Mouse (Mus musculus) forebrain, embryonic 11.5 days (tissue): ENCODE measurements at regions not wholly inside any gene's neighbourhood (a gene's known extent, or its start where the extent isn't known, plus 50 kb on each side); places are given as distances from the start of the nearest gene placed in this dataset.

Experiments
- ATAC-seq: fragments of 200-750 bp; cut with Nextera tagmentation; replicated peaks from 2 replicates; pipeline ENCODE4 v1.8.0; 2017; ENCODE audit warnings: moderate TSS enrichment; ENCODE audit not compliant: low FRiP score
- DNase-seq: peaks from one replicate; pipeline ENCODE4 v3.0.0-alpha.2; 2017; ENCODE audit warnings: low spot score
- H3K27ac ChIP-seq: fragments of 300-500 bp; sonication (generic); 2 replicates; pipeline ENCODE4 v1.5.1; 2014; ENCODE audit warnings: low read depth, low read length
- H3K27me3 ChIP-seq: fragments of 300-500 bp; sonication (generic); 2 replicates; pipeline ENCODE4 v1.6.1; 2014; ENCODE audit warnings: mild to moderate bottlenecking, low read length, mixed read lengths; ENCODE audit not compliant: control insufficient read depth, insufficient read depth
- H3K36me3 ChIP-seq: fragments of 300-500 bp; sonication (generic); 2 replicates; pipeline ENCODE4 v1.6.1; 2014; ENCODE audit warnings: mild to moderate bottlenecking, low read length, moderate library complexity, mixed read lengths; ENCODE audit not compliant: control insufficient read depth, insufficient read depth
- H3K4me1 ChIP-seq: fragments of 300-500 bp; sonication (generic); replicated peaks from 2 replicates; pipeline ENCODE4 v1.6.1; 2014; ENCODE audit warnings: low read length, mixed read lengths; ENCODE audit not compliant: control insufficient read depth, insufficient read depth
- H3K4me2 ChIP-seq: fragments of 300-500 bp; sonication (generic); 2 replicates; pipeline ENCODE4 v1.6.1; 2014; ENCODE audit warnings: low read depth, mild to moderate bottlenecking, low read length, moderate library complexity, mixed read lengths; ENCODE audit not compliant: severe bottlenecking
- H3K4me3 ChIP-seq: fragments of 300-500 bp; sonication (generic); 2 replicates; pipeline ENCODE4 v1.5.1; 2014; ENCODE audit warnings: low read depth, low read length
- H3K9ac ChIP-seq: fragments of 300-500 bp; sonication (generic); 2 replicates; pipeline ENCODE4 v1.6.1; 2014; ENCODE audit warnings: low read length
- H3K9me3 ChIP-seq: fragments of 300-500 bp; sonication (generic); 2 replicates; pipeline ENCODE4 v1.6.1; 2016; ENCODE audit warnings: low read length, mixed read lengths; ENCODE audit not compliant: control insufficient read depth
- WGBS: fragments of 180-500 bp; shearing (Covaris S2); extraction: QIAGEN DNeasy Blood & Tissue Kit; methylation state at CpG from one replicate; pipeline ENCODE4 v1.1.7; 2014; 5-methylcytosine and 5-hydroxymethylcytosine counted together

DNA sequence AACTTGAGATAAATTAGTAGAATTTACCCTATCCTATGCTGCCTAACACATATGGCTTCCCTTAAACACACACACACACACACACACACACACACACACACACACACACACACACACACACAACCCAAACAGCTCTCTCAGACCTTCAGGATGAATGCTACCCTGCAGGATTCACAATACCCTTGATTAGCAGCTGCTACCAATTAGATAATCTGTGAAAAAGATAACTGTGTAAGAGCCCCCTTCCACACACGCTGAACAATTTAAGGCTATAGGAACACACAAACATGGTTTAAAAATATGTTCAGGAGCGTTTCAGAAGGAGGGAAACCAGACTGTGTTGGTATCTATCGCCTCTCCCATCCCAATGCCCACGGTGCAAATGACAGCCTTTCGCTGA is 258.6 kb downstream of the Dact1 start:
- ATAC-seq, result no peak
- 77% methylated on average over 5 of the region's 5 CpGs for WGBS
- H3K4me3 ChIP-seq, result no peak overlapping the region

DNA sequence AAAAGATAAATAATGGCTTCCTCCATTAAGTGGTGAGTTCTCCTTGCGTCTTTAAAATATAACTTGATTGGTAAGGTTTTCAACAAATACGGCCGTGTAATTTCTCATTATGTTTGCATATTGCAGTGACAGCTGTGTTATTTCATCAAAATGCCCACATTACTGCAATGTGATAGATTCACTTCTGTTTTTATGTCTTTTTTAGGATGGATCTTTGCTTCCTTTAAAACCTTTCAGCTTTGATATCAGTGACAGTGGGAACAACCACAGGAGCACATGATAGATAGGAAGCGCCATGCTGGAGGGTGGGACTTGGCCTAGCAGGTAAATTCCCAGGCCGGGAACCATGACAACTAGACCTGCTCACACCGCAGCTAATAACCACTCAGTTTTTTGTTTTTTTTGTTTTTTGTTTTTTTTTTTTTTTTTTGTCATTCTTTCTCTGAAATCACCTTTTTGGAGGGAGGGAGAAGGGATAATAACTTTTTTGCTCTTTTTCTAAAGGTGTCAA is 259.3 kb downstream of the Dact1 start:
- Histone ChIP-seq H3K27ac (no peak overlapping the region), H3K4me3 (no peak overlapping the region), H3K4me2 (no peak overlapping the region), H3K9ac (no peak overlapping the region), H3K27me3 (no peaks in the 10 kb centered on the region), H3K36me3 (no peaks in the 10 kb centered on the region), H3K9me3 (no peaks in the 10 kb centered on the region), H3K4me1 (peaks cover 6% of the 10 kb centered on the region; the same call in 1 of the 2 replicates)
- DNase-seq (no peak), ATAC-seq (no peak)
- 90% methylated on average over 6 of the region's 6 CpGs for WGBS

More for the DNA sequence above, 258.6 kb downstream of the Dact1 start:
- Histone ChIP-seq H3K4me2 (no peak overlapping the region), H3K9ac (no peak overlapping the region), H3K9me3 (no peaks in the 10 kb centered on the region), H3K4me1 (peaks cover 6% of the 10 kb centered on the region; the same call in 1 of the 2 replicates), H3K27me3 (no peaks in the 10 kb centered on the region), H3K36me3 (no peaks in the 10 kb centered on the region), H3K27ac (no peak overlapping the region)
- DNase-seq, result no peak

DNA sequence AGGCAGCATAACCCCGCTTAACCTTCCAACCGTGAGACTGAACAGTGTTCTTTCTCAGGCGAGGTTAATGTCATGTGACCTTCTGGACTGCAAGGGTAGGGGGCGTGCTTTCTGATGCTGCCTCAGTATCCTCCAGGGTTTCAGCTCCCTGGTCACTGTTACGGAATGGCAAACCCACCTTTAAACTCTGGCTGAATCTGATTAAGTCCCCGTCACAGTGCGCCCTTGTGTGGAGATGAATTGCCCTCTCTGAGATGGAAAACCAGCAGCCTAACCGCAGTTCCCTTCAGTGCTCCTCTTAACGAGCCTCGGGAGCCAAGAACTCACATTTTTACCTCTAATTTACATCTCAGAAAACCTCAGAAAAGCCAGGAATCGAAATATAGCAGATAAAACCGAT is 260.0 kb downstream of the Dact1 start:
- WGBS, result 34% methylated on average over 12 of the region's 12 CpGs
- no peaks in the 10 kb centered on the region for H3K9me3 ChIP-seq
- H3K9ac ChIP-seq, result no peak overlapping the region
- no peaks in the 10 kb centered on the region for H3K27me3 ChIP-seq
- DNase-seq, result no peak
- H3K4me3 ChIP-seq, result no peak overlapping the region
- H3K36me3 ChIP-seq, result no peaks in the 10 kb centered on the region
- ATAC-seq, result no peak
- H3K4me1 ChIP-seq, result peaks cover 6% of the 10 kb centered on the region; the same call in 1 of the 2 replicates
- no peak overlapping the region for H3K4me2 ChIP-seq
- no peak overlapping the region for H3K27ac ChIP-seq

DNA sequence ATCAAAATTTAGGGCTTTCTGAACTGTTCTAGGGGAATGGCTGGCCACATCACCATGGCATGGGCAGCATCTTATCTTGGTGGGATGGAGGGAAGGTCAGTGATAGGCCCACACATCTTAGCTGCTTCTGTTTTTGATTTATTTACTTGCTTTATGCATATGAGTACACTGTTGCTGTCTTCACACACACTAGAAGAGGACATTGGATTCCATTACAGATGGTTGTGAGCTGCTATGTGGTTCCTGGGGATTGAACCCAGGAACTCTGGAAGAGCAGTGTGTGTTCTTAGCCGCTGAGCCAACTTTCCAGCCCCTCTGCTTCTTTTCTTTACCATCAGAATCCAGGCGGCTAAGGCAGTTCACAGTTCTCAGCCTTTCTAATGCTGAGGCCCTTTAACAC is 260.4 kb downstream of the Dact1 start:
- no peak overlapping the region for H3K9ac ChIP-seq
- H3K36me3 ChIP-seq, result no peaks in the 10 kb centered on the region
- no peak overlapping the region for H3K4me3 ChIP-seq
- peaks cover 6% of the 10 kb centered on the region; the same call in 1 of the 2 replicates for H3K4me1 ChIP-seq
- no peak overlapping the region for H3K4me2 ChIP-seq
- no peaks in the 10 kb centered on the region for H3K27me3 ChIP-seq
- DNase-seq, result no peak
- H3K9me3 ChIP-seq, result no peaks in the 10 kb centered on the region
- ATAC-seq, result no peak
- no peak overlapping the region for H3K27ac ChIP-seq
- WGBS, result 81% methylated on average over 2 of the region's 2 CpGs

DNA sequence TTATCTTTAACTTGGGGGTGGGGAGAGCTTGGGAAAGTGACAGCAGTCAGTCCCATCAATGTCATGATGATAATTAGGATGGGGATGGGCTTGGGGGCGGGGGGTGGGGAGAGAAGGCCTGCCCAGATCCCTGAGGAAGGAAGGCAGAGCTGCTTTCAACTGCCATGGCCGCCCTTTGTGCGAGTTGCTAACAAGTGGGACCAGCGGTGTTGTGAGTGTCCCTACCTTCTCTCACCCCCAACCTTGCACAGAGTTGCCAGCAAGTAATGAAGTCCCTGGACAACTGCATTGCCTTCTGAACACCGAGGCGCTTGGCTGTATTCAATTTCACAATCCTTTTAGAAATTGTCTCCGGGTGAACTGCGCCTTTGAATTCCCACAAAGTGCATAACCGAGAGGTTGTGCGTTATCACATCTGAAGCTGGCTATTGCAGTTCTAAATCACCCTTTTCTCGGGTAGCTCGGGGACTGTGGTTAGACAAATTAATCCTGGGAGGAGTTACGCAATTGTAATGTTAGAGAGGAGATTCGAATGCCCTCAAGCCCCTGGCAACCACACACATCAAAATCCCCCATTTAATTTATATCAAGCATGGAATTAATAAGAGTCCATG is 257.9 kb upstream of the Daam1 start:
- Histone ChIP-seq H3K9ac (no peak overlapping the region), H3K36me3 (no peaks in the 10 kb centered on the region), H3K4me2 (no peak overlapping the region; the same call in 1 of the 2 replicates), H3K27me3 (no peaks in the 10 kb centered on the region), H3K4me1 (peaks cover 6% of the 10 kb centered on the region; the same call in 1 of the 2 replicates), H3K9me3 (no peaks in the 10 kb centered on the region), H3K27ac (no peak overlapping the region), H3K4me3 (no peak overlapping the region)
- DNase-seq (no peak), ATAC-seq (no peak)
- WGBS, result 28% methylated on average over 14 of the region's 14 CpGs

DNA sequence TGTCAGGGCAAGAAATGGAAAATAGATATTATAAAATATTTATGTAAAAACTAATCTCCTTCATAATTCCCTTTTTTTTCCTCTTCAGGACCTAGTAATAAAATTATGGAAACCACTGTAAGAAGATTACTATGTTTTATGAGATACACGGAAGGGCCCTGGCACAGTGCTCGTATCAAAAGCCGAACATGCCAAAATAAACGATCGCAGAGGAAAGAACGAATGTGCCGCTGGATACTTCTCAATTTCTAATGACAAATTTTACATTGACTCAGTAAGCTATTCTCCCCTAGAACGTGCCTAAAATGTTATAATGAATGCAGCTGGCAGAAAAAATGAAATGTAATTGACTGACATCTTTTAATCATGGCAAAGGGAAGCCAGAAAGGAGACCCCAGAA is 257.4 kb upstream of the Daam1 start:
- Histone ChIP-seq H3K27ac (no peak overlapping the region), H3K9ac (no peak overlapping the region), H3K4me2 (no peak overlapping the region), H3K4me3 (no peak overlapping the region), H3K36me3 (no peaks in the 10 kb centered on the region), H3K27me3 (no peaks in the 10 kb centered on the region), H3K4me1 (peaks cover 6% of the 10 kb centered on the region; the same call in 1 of the 2 replicates), H3K9me3 (no peaks in the 10 kb centered on the region)
- DNase-seq, result no peak
- ATAC-seq, result no peak
- 84% methylated on average over 8 of the region's 8 CpGs for WGBS

DNA sequence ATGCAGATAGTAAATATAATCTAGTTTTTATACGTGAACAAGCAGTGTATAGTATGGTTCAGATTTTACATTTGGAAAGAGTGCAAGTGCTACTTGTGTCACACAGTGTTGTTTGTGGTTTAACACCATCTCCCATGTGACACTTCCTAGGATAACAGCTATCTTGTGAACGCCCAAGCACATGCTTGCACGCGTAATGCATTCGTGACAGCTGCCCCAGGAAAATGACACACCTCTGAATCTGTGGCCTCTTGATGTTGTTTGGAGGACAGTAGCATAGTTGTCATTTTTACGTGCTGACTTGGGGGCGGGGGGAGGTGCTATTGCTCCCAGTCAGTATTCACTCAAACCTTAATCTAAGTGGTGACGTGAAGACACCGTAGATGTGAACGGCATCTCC is 256.2 kb upstream of the Daam1 start:
- no peak overlapping the region for H3K4me3 ChIP-seq
- ATAC-seq (no peak), DNase-seq (no peak)
- H3K9ac ChIP-seq, result no peak overlapping the region
- H3K36me3 ChIP-seq, result no peaks in the 10 kb centered on the region
- no peaks in the 10 kb centered on the region for H3K9me3 ChIP-seq
- peaks cover 6% of the 10 kb centered on the region; the same call in 1 of the 2 replicates for H3K4me1 ChIP-seq
- no peak overlapping the region for H3K4me2 ChIP-seq
- no peaks in the 10 kb centered on the region for H3K27me3 ChIP-seq
- 92% methylated on average over 10 of the region's 10 CpGs for WGBS
- H3K27ac ChIP-seq, result no peak overlapping the region

DNA sequence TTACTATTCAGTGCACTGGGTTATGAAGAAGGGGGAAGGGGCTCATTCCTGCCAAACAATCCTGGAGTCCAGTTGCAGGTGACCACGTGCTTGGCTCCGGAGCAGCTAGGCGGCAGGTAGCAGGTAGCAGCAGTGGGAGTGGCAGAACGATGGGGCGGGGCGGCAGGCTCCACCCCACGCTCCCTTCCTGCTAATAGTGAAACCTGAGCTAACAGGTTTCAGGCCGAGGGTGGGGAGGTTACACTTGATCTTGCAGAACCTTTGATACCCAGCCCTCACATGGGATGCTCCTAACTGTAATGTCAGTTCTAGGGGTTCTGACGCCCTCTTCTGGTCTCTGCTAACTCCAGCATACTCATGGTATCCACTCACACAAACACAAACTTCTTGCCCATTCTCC is 253.5 kb upstream of the Daam1 start:
- ATAC-seq, result no peak
- Histone ChIP-seq H3K27ac (no peak overlapping the region), H3K4me3 (no peak overlapping the region; the same call in 1 of the 2 replicates), H3K27me3 (no peaks in the 10 kb centered on the region), H3K4me2 (peak overlapping the region; percentile 39), H3K4me1 (peaks cover 4% of the 10 kb centered on the region; the same call in 1 of the 2 replicates), H3K36me3 (no peaks in the 10 kb centered on the region), H3K9ac (no peak overlapping the region), H3K9me3 (no peaks in the 10 kb centered on the region)
- 5% methylated on average over 9 of the region's 9 CpGs for WGBS
- peak; percentile 57 for DNase-seq

DNA sequence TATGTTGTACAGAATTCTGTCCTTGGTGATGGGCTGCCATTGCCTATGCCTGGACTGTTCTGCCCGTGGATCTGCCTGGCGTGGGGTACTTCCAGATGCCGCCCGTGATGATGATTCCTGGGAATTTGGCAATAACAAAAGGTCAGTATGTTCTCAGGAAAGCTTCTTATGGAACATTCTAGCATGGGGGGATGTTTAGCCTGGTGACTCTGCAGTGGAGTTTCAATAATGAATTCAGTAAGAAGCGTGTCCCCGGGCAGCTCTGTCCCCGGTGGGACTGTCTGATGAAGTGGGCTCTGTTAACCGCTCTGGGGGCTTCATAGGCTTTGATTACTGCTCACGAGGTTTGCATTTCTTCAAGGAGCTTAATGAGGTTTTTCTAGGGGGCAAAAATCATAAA is 252.9 kb upstream of the Daam1 start:
- H3K4me1 ChIP-seq, result no peaks in the 10 kb centered on the region; the same call in 1 of the 2 replicates
- no peak overlapping the region for H3K4me2 ChIP-seq
- no peak overlapping the region for H3K27ac ChIP-seq
- H3K36me3 ChIP-seq, result no peaks in the 10 kb centered on the region
- no peak overlapping the region for H3K4me3 ChIP-seq
- no peak overlapping the region for H3K9ac ChIP-seq
- DNase-seq (no peak), ATAC-seq (no peak)
- no peaks in the 10 kb centered on the region for H3K9me3 ChIP-seq
- 84% methylated on average over 9 of the region's 9 CpGs for WGBS
- H3K27me3 ChIP-seq, result no peaks in the 10 kb centered on the region
